Mouse (Mus musculus): ENCODE results near the gene Mdfic. TPM values are rescaled to one million over a fixed set of nuclear protein-coding genes. Genes with fewer than 3 reads are reported as not detected.

Mdfic gene
- total and polyA plus RNA-seq, 3 experiments, result 0.05 TPM; not detected in 2

- no peak for ATAC-seq (ENCODE audit: extremely low read depth, insufficient number of reproducible peaks, low FRiP score, poor library complexity, severe bottlenecking)
- no peaks in the 10 kb centered on the region for H3K27me3 ChIP-seq (ENCODE audit: insufficient read depth, low read length)
- TF ChIP-seq GATA1 (IDR thresholded peaks at IDR 0.05; ENCODE audit: borderline replicate concordance, low read length) (no peak), GATA2 (IDR thresholded peaks at IDR 0.05; ENCODE audit: borderline replicate concordance, low read depth, low read length) (no peak), CTCF (IDR thresholded peaks at IDR 0.05; ENCODE audit: low read depth, low read length) (no peak), TAL1 (conservative IDR thresholded peaks at IDR 0.05; ENCODE audit: low read depth, low read length) (no peak), POLR2AphosphoS5 (IDR thresholded peaks at IDR 0.05; ENCODE audit: insufficient replicate concordance, low read depth, low read length) (no peak)
- no peak for DNase-seq (ENCODE audit: low spot score)
- no peak overlapping the region for H3K4me3 ChIP-seq (ENCODE audit: low read depth, low read length)
- no peaks in the 10 kb centered on the region for H3K4me1 ChIP-seq (ENCODE audit: insufficient read depth, low read depth, low read length)
- H3K36me3 ChIP-seq (replicated peaks), result no peaks in the 10 kb centered on the region
- H3K9me3 ChIP-seq (replicated peaks), result no peaks in the 10 kb centered on the region
Observed at GRCm38 (mm10) chr6:15751375-15751774, 30.9 kb downstream of the Mdfic start.

- DNase-seq (ENCODE audit: low spot score) (no peak), ATAC-seq (ENCODE audit: extremely low read depth, insufficient number of reproducible peaks, low FRiP score, poor library complexity, severe bottlenecking) (no peak)
- no peak for TF ChIP-seq GATA1 (IDR thresholded peaks at IDR 0.05; ENCODE audit: borderline replicate concordance, low read length)
- no peak for TF ChIP-seq CTCF (IDR thresholded peaks at IDR 0.05; ENCODE audit: low read depth, low read length)
- no peak for TF ChIP-seq TAL1 (conservative IDR thresholded peaks at IDR 0.05; ENCODE audit: low read depth, low read length)
- TF ChIP-seq GATA2 (IDR thresholded peaks at IDR 0.05; ENCODE audit: borderline replicate concordance, low read depth, low read length), result no peak
- no peak for TF ChIP-seq POLR2AphosphoS5 (IDR thresholded peaks at IDR 0.05; ENCODE audit: insufficient replicate concordance, low read depth, low read length)
Observed at GRCm38 (mm10) chr6:15752160-15752559, 31.7 kb downstream of the Mdfic start.

GRCm38 (mm10) chr6:15753208-15753607 lies 32.7 kb downstream of the Mdfic start:
- ATAC-seq (ENCODE audit: extremely low read depth, insufficient number of reproducible peaks, low FRiP score, poor library complexity, severe bottlenecking) (no peak), DNase-seq (ENCODE audit: low spot score) (no peak)
- Histone ChIP-seq H3K4me3 (ENCODE audit: low read depth, low read length) (no peak overlapping the region), H3K4me1 (ENCODE audit: insufficient read depth, low read depth, low read length) (no peaks in the 10 kb centered on the region), H3K9me3 (replicated peaks) (no peaks in the 10 kb centered on the region), H3K27me3 (ENCODE audit: insufficient read depth, low read length) (no peaks in the 10 kb centered on the region), H3K36me3 (replicated peaks) (no peaks in the 10 kb centered on the region)
- TF ChIP-seq CTCF (IDR thresholded peaks at IDR 0.05; ENCODE audit: low read depth, low read length), result no peak
- no peak for TF ChIP-seq GATA2 (IDR thresholded peaks at IDR 0.05; ENCODE audit: borderline replicate concordance, low read depth, low read length)
- TF ChIP-seq TAL1 (conservative IDR thresholded peaks at IDR 0.05; ENCODE audit: low read depth, low read length), result no peak
- no peak for TF ChIP-seq POLR2AphosphoS5 (IDR thresholded peaks at IDR 0.05; ENCODE audit: insufficient replicate concordance, low read depth, low read length)
- no peak for TF ChIP-seq GATA1 (IDR thresholded peaks at IDR 0.05; ENCODE audit: borderline replicate concordance, low read length)

More at GRCm38 (mm10) chr6:15752160-15752559, 31.7 kb downstream of the Mdfic start:
- Histone ChIP-seq H3K27me3 (ENCODE audit: insufficient read depth, low read length) (no peaks in the 10 kb centered on the region), H3K9me3 (replicated peaks) (no peaks in the 10 kb centered on the region), H3K4me3 (ENCODE audit: low read depth, low read length) (no peak overlapping the region), H3K36me3 (replicated peaks) (no peaks in the 10 kb centered on the region), H3K4me1 (ENCODE audit: insufficient read depth, low read depth, low read length) (no peaks in the 10 kb centered on the region)

- Histone ChIP-seq H3K4me3 (ENCODE audit: low read depth, low read length) (no peak overlapping the region), H3K27me3 (ENCODE audit: insufficient read depth, low read length) (no peaks in the 10 kb centered on the region), H3K36me3 (replicated peaks) (no peaks in the 10 kb centered on the region), H3K9me3 (replicated peaks) (no peaks in the 10 kb centered on the region), H3K4me1 (ENCODE audit: insufficient read depth, low read depth, low read length) (no peaks in the 10 kb centered on the region)
- DNase-seq (ENCODE audit: low spot score) (no peak), ATAC-seq (ENCODE audit: extremely low read depth, insufficient number of reproducible peaks, low FRiP score, poor library complexity, severe bottlenecking) (no peak)
- TF ChIP-seq GATA2 (IDR thresholded peaks at IDR 0.05; ENCODE audit: borderline replicate concordance, low read depth, low read length) (no peak), GATA1 (IDR thresholded peaks at IDR 0.05; ENCODE audit: borderline replicate concordance, low read length) (no peak), POLR2AphosphoS5 (IDR thresholded peaks at IDR 0.05; ENCODE audit: insufficient replicate concordance, low read depth, low read length) (no peak), CTCF (IDR thresholded peaks at IDR 0.05; ENCODE audit: low read depth, low read length) (no peak)
Observed at GRCm38 (mm10) chr6:15758394-15758793, 37.9 kb downstream of the Mdfic start.

GRCm38 (mm10) chr6:15760750-15761149 lies 40.3 kb downstream of the Mdfic start:
- H3K4me1 ChIP-seq (ENCODE audit: insufficient read depth, low read depth, low read length), result no peaks in the 10 kb centered on the region
- DNase-seq (ENCODE audit: low spot score), result no peak
- no peaks in the 10 kb centered on the region for H3K36me3 ChIP-seq (replicated peaks)
- TF ChIP-seq POLR2AphosphoS5 (IDR thresholded peaks at IDR 0.05; ENCODE audit: insufficient replicate concordance, low read depth, low read length) (no peak), GATA2 (IDR thresholded peaks at IDR 0.05; ENCODE audit: borderline replicate concordance, low read depth, low read length) (no peak), TAL1 (conservative IDR thresholded peaks at IDR 0.05; ENCODE audit: low read depth, low read length) (no peak), CTCF (IDR thresholded peaks at IDR 0.05; ENCODE audit: low read depth, low read length) (no peak), GATA1 (IDR thresholded peaks at IDR 0.05; ENCODE audit: borderline replicate concordance, low read length) (no peak)
- H3K27me3 ChIP-seq (ENCODE audit: insufficient read depth, low read length), result no peaks in the 10 kb centered on the region
- no peak overlapping the region for H3K4me3 ChIP-seq (ENCODE audit: low read depth, low read length)
- ATAC-seq (ENCODE audit: extremely low read depth, insufficient number of reproducible peaks, low FRiP score, poor library complexity, severe bottlenecking), result no peak
- H3K9me3 ChIP-seq (replicated peaks), result no peaks in the 10 kb centered on the region

- no peaks in the 10 kb centered on the region for H3K36me3 ChIP-seq (replicated peaks)
- DNase-seq (ENCODE audit: low spot score) (no peak), ATAC-seq (ENCODE audit: extremely low read depth, insufficient number of reproducible peaks, low FRiP score, poor library complexity, severe bottlenecking) (no peak)
- no peaks in the 10 kb centered on the region for H3K27me3 ChIP-seq (ENCODE audit: insufficient read depth, low read length)
- no peak overlapping the region for H3K4me3 ChIP-seq (ENCODE audit: low read depth, low read length)
- H3K4me1 ChIP-seq (ENCODE audit: insufficient read depth, low read depth, low read length), result no peaks in the 10 kb centered on the region
- no peaks in the 10 kb centered on the region for H3K9me3 ChIP-seq (replicated peaks)
- TF ChIP-seq TAL1 (conservative IDR thresholded peaks at IDR 0.05; ENCODE audit: low read depth, low read length) (no peak), GATA1 (IDR thresholded peaks at IDR 0.05; ENCODE audit: borderline replicate concordance, low read length) (no peak), CTCF (IDR thresholded peaks at IDR 0.05; ENCODE audit: low read depth, low read length) (no peak), GATA2 (IDR thresholded peaks at IDR 0.05; ENCODE audit: borderline replicate concordance, low read depth, low read length) (no peak), POLR2AphosphoS5 (IDR thresholded peaks at IDR 0.05; ENCODE audit: insufficient replicate concordance, low read depth, low read length) (no peak)
Observed at GRCm38 (mm10) chr6:15764039-15764438, 43.6 kb downstream of the Mdfic start.

Data from G1E (cell line).